Mouse (Mus musculus): ENCODE data around the gene Wwc1. TPM values are rescaled to one million over a fixed set of nuclear protein-coding genes. Genes with fewer than 3 reads are reported as not detected.

Gene Wwc1
- total and polyA plus RNA-seq, 3 experiments, result 0.89 to 8.7 (median 2.0) TPM

DNA sequence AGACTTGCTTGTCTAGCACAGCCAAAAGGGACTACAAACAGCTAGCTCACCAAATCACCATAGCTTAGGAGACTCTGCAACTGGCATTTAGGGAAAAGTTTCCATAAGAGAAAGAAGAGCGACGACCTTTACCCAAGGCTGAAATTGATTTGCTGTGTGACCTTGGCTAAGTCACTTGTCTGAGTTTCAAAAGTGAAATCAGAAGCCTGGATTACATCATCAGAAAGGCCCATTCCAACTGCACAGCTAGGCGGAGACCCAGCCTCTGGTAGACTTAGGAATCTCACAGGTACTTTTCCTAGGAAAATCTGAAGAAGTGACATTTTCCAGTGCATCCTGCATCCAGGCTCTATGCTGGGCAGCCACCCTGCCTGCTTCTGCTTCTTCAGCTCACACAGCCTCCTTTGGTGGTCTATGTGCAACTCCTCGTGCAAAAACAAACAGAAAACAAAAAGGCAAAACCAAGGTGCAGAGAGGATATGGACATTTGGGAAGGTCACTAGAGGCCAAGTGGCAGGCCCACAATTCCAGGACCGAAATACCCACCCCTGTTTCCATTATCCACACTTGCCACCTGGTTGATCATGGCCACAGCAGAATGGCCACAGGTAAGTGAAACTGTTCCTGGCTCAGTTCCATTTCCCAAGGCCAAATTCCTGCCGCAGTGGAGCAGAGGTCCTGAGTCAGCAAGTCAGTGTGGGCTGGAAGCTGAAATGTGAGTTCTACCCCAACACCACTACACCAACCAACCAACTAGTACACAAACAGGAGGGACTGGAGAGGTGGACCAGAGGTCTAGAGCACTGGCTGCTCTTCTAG, 5.5 kb downstream of the Wwc1 start:
- H3K9me3 ChIP-seq (replicated peaks; ENCODE audit: low read length), result peaks cover 2% of the 10 kb centered on the region
- no peak overlapping the region for H3K4me2 ChIP-seq (ENCODE audit: insufficient read depth, low read depth, poor library complexity, severe bottlenecking)
- no peaks in the 10 kb centered on the region for H3K27me3 ChIP-seq (replicated peaks)
- H3K79me2 ChIP-seq (replicated peaks; ENCODE audit: control insufficient read depth, extremely low read depth, insufficient read depth, poor library complexity, severe bottlenecking), result no peaks in the 10 kb centered on the region
- H3K4me1 ChIP-seq (ENCODE audit: control insufficient read depth in 1 of 2, insufficient read depth in 2 of 2), result peaks cover 0 to 22% of the 10 kb centered on the region in 2 experiments; a peak in 2 of 4 replicates
- no peak for DNase-seq (ENCODE audit: extremely low read depth)
- H3K36me3 ChIP-seq (replicated peaks in 1 of 2; ENCODE audit: control insufficient read depth in 1 of 2, insufficient read depth in 1 of 2, low read length in 1 of 2), result no peaks in the 10 kb centered on the region
- H3K4me3 ChIP-seq (replicated peaks in 1 of 3; ENCODE audit: low read depth in 2 of 3, low read length in 2 of 3, poor library complexity in 1 of 3), result no peak overlapping the region
- no peak overlapping the region for H3K27ac ChIP-seq (ENCODE audit: insufficient read depth, low read depth)
- no peak overlapping the region for H3K9ac ChIP-seq (ENCODE audit: insufficient read depth, low read depth)
- in situ Hi-C loops (cut with MboI; ENCODE audit: low pct_ligation_motif_present, low pct_unique_long_range_greater_than_20kb, low sequenced_read_pairs) (loop anchor here (25.0 kb wide), 1 partner anchor 288 kb away; no protein-coding TSS in a partner anchor), dilution Hi-C loops (cut with MboI; ENCODE audit: extremely low pct_ligation_motif_present, extremely low pct_unique_long_range_greater_than_20kb, low sequenced_read_pairs) (no loop called here)
- TF ChIP-seq TCF12 (IDR thresholded peaks at IDR 0.05; ENCODE audit: low read depth, low read length), result no peak
- no peak for TF ChIP-seq CHD1 (IDR thresholded peaks at IDR 0.05; ENCODE audit: low read depth, low read length)
- no peak for TF ChIP-seq BHLHE40 (IDR thresholded peaks at IDR 0.05; ENCODE audit: low read depth, low read length)
- TF ChIP-seq SMC3 (IDR thresholded peaks at IDR 0.05; ENCODE audit: low read depth, low read length), result no peak
- no peak for TF ChIP-seq UBTF (IDR thresholded peaks at IDR 0.05; ENCODE audit: low read depth, low read length)
- TF ChIP-seq E2F4 (IDR thresholded peaks at IDR 0.05; ENCODE audit: insufficient replicate concordance, low read depth, low read length), result no peak
- no peak for TF ChIP-seq MAFK (IDR thresholded peaks at IDR 0.05; ENCODE audit: insufficient replicate concordance, low read length)
- no peak for TF ChIP-seq ELF1 (IDR thresholded peaks at IDR 0.05; ENCODE audit: low read depth, low read length)
- no peak for TF ChIP-seq HCFC1 (IDR thresholded peaks at IDR 0.05; ENCODE audit: low read depth, low read length)
- no peak for TF ChIP-seq USF1 (IDR thresholded peaks at IDR 0.05; ENCODE audit: low read depth, low read length)
- TF ChIP-seq ETS1 (conservative IDR thresholded peaks at IDR 0.05; ENCODE audit: low read depth, low read length), result no peak
- TF ChIP-seq JUND (conservative IDR thresholded peaks at IDR 0.05; ENCODE audit: low read depth, low read length), result no peak
- no peak for TF ChIP-seq MYC (IDR thresholded peaks at IDR 0.05; ENCODE audit: low read depth, low read length)
- no peak for TF ChIP-seq MAZ (IDR thresholded peaks at IDR 0.05; ENCODE audit: low read depth, low read length)
- no peak for TF ChIP-seq KAT2A (IDR thresholded peaks at IDR 0.05; ENCODE audit: insufficient replicate concordance, low read length)
- TF ChIP-seq IRF4 (IDR thresholded peaks at IDR 0.05; ENCODE audit: low read depth, low read length), result no peak
- TF ChIP-seq MXI1 (IDR thresholded peaks at IDR 0.05; ENCODE audit: low read depth, low read length), result no peak

DNA sequence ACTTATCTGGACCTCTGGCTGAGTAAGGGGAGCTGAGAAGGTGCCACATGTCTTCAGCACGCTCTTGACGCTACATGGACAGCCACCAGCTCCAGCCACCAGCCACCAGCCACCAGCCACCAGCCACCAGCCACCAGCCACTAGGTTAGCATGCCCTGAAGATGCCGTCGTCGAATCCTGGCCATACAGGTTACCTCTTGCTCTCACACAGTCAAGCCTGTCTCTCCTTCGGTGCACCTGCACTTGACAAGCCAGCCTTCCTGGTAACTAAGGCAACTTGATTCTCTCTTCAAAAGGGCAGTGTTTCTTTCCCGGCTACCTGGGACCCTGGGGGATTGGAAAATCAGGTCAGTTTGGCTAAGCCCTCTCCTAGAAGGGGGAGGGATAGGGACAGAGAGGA, 7.2 kb downstream of the Wwc1 start:
- no peak overlapping the region for H3K4me2 ChIP-seq (ENCODE audit: insufficient read depth, low read depth, poor library complexity, severe bottlenecking)
- in situ Hi-C loops (cut with MboI; ENCODE audit: low pct_ligation_motif_present, low pct_unique_long_range_greater_than_20kb, low sequenced_read_pairs), result no loop called here
- peaks cover 0 to 22% of the 10 kb centered on the region in 2 experiments; a peak in 2 of 4 replicates for H3K4me1 ChIP-seq (ENCODE audit: control insufficient read depth in 1 of 2, insufficient read depth in 2 of 2)
- H3K27me3 ChIP-seq (replicated peaks), result no peaks in the 10 kb centered on the region
- H3K27ac ChIP-seq (ENCODE audit: insufficient read depth, low read depth), result no peak overlapping the region
- H3K36me3 ChIP-seq (replicated peaks in 1 of 2; ENCODE audit: control insufficient read depth in 1 of 2, insufficient read depth in 1 of 2, low read length in 1 of 2), result no peaks in the 10 kb centered on the region
- no peak overlapping the region for H3K9ac ChIP-seq (ENCODE audit: insufficient read depth, low read depth)
- no peaks in the 10 kb centered on the region for H3K79me2 ChIP-seq (replicated peaks; ENCODE audit: control insufficient read depth, extremely low read depth, insufficient read depth, poor library complexity, severe bottlenecking)
- H3K9me3 ChIP-seq (replicated peaks; ENCODE audit: low read length), result no peaks in the 10 kb centered on the region
- no peak overlapping the region for H3K4me3 ChIP-seq (replicated peaks in 1 of 3; ENCODE audit: low read depth in 2 of 3, low read length in 2 of 3, poor library complexity in 1 of 3)
- dilution Hi-C loops (cut with MboI; ENCODE audit: extremely low pct_ligation_motif_present, extremely low pct_unique_long_range_greater_than_20kb, low sequenced_read_pairs), result no loop called here
- no peak for DNase-seq (ENCODE audit: extremely low read depth)
- TF ChIP-seq MYC (IDR thresholded peaks at IDR 0.05; ENCODE audit: low read depth, low read length) (no peak), MAX (IDR thresholded peaks at IDR 0.05; ENCODE audit: low read length) (no peak), ELF1 (IDR thresholded peaks at IDR 0.05; ENCODE audit: low read depth, low read length) (no peak), ETS1 (conservative IDR thresholded peaks at IDR 0.05; ENCODE audit: low read depth, low read length) (no peak), IRF4 (IDR thresholded peaks at IDR 0.05; ENCODE audit: low read depth, low read length) (no peak), HCFC1 (IDR thresholded peaks at IDR 0.05; ENCODE audit: low read depth, low read length) (no peak), UBTF (IDR thresholded peaks at IDR 0.05; ENCODE audit: low read depth, low read length) (no peak), GABPA (IDR thresholded peaks at IDR 0.05; ENCODE audit: insufficient replicate concordance, low read depth, low read length) (no peak), JUND (conservative IDR thresholded peaks at IDR 0.05; ENCODE audit: low read depth, low read length) (no peak), CTCF (conservative IDR thresholded peaks at IDR 0.05 in 1 of 2, IDR thresholded peaks at IDR 0.05 in 1 of 2; ENCODE audit: low read depth in 2 of 2, low read length in 2 of 2) (no peak), TCF12 (IDR thresholded peaks at IDR 0.05; ENCODE audit: low read depth, low read length) (no peak), SMC3 (IDR thresholded peaks at IDR 0.05; ENCODE audit: low read depth, low read length) (no peak), RAD21 (IDR thresholded peaks at IDR 0.05; ENCODE audit: low read depth, low read length) (no peak), PAX5 (IDR thresholded peaks at IDR 0.05; ENCODE audit: low read length) (no peak), NELFE (IDR thresholded peaks at IDR 0.05; ENCODE audit: low read depth, low read length) (no peak), POLR2A (IDR thresholded peaks at IDR 0.05; ENCODE audit: low read depth, low read length) (no peak), ZNF384 (IDR thresholded peaks at IDR 0.05; ENCODE audit: low read depth, low read length) (no peak), SIN3A (IDR thresholded peaks at IDR 0.05; ENCODE audit: low read length) (no peak)
